Mouse (Mus musculus) olfactory bulb, adult 2 months (tissue): ENCODE data around the gene Uhmk1.

ENCODE experiments used
- CTCF ChIP-seq: fragments of 200-500 bp; IDR thresholded peaks from 2 replicates; pipeline ENCODE4 v1.5.1; 2012; ENCODE audit warnings: low read depth, mild to moderate bottlenecking, low read length, moderate library complexity; ENCODE audit not compliant: insufficient read depth
- POLR2A ChIP-seq: fragments of 200-500 bp; IDR thresholded peaks from 2 replicates; pipeline ENCODE4 v1.6.1; 2012; ENCODE audit warnings: mild to moderate bottlenecking, low read depth, low read length, moderate library complexity; ENCODE audit not compliant: insufficient read depth

DNA sequence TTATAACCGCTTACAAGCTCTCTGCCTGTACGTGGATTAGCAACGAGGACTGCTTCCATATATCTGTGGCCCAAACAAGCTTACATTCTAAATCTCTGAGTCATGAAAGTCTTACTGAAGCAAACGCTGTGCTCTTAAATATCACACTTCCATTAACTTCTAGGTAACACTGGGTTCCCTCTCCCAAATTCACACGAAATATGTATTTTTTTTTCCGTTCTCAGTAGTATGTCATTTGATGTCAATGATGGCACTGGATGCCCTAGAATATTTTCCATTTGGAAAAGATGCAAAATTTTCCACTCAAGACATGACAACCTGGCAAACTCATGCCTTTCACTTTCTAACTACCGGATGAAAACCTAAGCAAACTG is 827 bp downstream of the Uhmk1 start:
- TF ChIP-seq POLR2A (no peak), CTCF (no peak)
